Mouse (Mus musculus): ENCODE measurements around the gene Mta1.

DNA sequence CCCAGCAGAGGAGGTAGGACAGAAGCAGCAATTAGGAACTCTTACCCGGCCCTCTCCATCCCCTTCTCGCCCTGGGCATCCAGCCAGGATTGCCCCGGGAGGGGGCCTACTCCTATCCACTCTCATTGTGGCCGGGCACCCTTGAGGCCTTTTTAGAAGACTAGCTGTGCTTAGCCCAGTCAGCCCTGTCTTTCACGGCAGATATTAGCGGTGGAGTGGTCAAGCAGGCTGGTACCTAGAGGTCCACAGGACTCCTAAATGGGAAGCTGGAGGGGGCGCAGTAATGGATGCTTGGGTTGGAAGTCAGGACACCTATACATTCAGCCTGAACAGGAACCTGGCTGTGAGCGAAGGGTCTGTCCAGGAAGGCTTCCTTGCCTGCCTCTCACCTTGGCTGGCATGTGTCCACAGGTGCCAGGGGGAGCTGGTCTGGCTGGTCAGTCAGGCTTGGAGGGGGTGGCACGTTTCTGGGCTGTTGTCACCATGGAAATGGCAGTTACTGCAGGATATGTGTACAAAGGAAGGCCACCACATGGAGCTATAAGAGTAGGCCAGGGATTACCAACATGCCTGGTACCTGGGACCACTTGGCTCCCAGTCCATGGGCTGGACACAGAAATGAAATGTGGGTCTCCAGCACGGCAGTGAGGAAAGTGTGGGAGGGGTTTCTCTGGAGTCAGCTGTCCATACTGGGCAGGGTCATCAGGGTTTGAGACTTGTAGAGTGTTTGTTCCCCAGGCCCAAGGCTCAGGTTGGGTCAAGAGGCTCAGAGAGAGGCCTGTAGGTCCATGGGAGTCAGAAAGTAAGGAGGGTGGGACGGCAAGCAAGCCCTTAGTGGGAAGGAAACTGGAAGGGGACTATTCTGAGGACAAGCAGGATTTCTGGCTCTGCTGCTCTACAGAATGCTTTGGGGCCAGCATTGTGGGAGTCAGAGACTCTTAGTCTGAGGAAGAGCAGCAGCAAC lies 41.1 kb downstream of the Mta1 start:
- TF ChIP-seq CTCF (IDR thresholded peaks at IDR 0.05; ENCODE audit: control insufficient read depth, insufficient read depth, low read length) = no peak
- TF ChIP-seq POLR2A (IDR thresholded peaks at IDR 0.05; ENCODE audit: borderline replicate concordance, control insufficient read depth, low read depth, low read length) = no peak

Measured in bone marrow, adult 2 months (tissue).